Mouse (Mus musculus) bone marrow, adult 2 months (tissue): ENCODE results near the gene Tmem51. TPM values are rescaled to one million over a fixed set of nuclear protein-coding genes. Genes with fewer than 3 reads are reported as not detected.

Experiments used
- H3K27ac ChIP-seq: fragments of 200-500 bp; 2 replicates; pipeline ENCODE4 v1.5.1; 2012; ENCODE audit warnings: low read depth, mild to moderate bottlenecking, control low read depth, inconsistent platforms, low read length; ENCODE audit not compliant: control insufficient read depth, poor library complexity, insufficient read depth
- H3K4me1 ChIP-seq: fragments of 200-500 bp; 2 replicates; pipeline ENCODE4 v1.6.1; 2011; ENCODE audit warnings: low read length; ENCODE audit not compliant: control insufficient read depth, insufficient read depth
- H3K4me3 ChIP-seq: fragments of 200-500 bp; replicated peaks from 2 replicates; pipeline ENCODE3; 2011; ENCODE audit warnings: mild to moderate bottlenecking, low read depth, low read length, control low read depth; ENCODE audit not compliant: control insufficient read depth
- CTCF ChIP-seq: fragments of 200-500 bp; IDR thresholded peaks from 2 replicates; pipeline ENCODE4 v1.5.1; 2011; ENCODE audit warnings: low read length, control low read depth; ENCODE audit not compliant: control insufficient read depth, insufficient read depth
- POLR2A ChIP-seq: fragments of 200-500 bp; IDR thresholded peaks from 2 replicates; pipeline ENCODE4 v1.6.1; 2011; ENCODE audit warnings: low read depth, mild to moderate bottlenecking, control low read depth, low read length, borderline replicate concordance; ENCODE audit not compliant: control insufficient read depth
- whole genome bisulfite sequencing: fragments of 180-500 bp; shearing (Covaris S2); methylation state at CpG from one replicate; pipeline ENCODE4 v1.1.7; 2018; 5-methylcytosine and 5-hydroxymethylcytosine counted together
- polyA plus RNA-seq: library from polyadenylated mRNA; stranded (reverse); fragments of >200 nt; gene quantifications from 2 replicates; pipeline ENCODE4 v1.2.4, GENCODE M21; 2011; ENCODE audit warnings: low replicate concordance; ENCODE audit not compliant: missing spikeins, insufficient read depth, insufficient read length

Gene Tmem51
- polyA plus RNA-seq, 1 experiment = 5.9 TPM

- no peaks in the 10 kb centered on the region; the same call in 1 of the 2 replicates for H3K4me1 ChIP-seq
- H3K4me3 ChIP-seq = no peak overlapping the region
- 33% methylated on average over 20 of the region's 20 CpGs for WGBS
- TF ChIP-seq CTCF = no peak
- no peak for TF ChIP-seq POLR2A
- no peak overlapping the region for H3K27ac ChIP-seq
These were observed 946 bp upstream of the Tmem51 start for GRCm38 (mm10) chr4:142084936-142085563.

DNA sequence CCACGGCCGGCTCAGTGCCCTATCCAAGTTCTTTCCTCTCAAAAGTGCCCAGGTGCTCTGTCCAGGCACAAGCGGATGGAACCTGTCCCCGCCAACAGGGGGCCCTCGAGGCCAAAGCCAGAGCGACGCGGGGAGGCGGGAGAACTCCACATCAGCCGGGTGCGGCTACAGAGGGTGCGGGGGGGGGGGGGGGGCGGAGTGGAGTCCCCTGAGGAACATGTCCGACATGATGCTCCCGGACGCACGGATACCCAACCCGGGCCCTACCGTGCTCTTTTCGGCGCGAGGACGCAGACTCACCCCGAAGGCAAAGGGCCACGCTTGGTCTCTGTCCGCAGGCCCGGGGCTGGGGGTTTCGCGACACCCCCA lies 358 bp downstream of the Tmem51 start:
- 2% methylated on average over 28 of the region's 29 CpGs for WGBS
- H3K4me3 ChIP-seq = peak overlapping the region; percentile 31
- TF ChIP-seq POLR2A (no peak), CTCF (peak; percentile 34; the same call in 1 of the 2 replicates)
- H3K4me1 ChIP-seq = peaks cover 2% of the 10 kb centered on the region; the same call in 1 of the 2 replicates
- H3K27ac ChIP-seq = peak overlapping the region; percentile 61

- TF ChIP-seq POLR2A (no peak), CTCF (no peak)
- 48% methylated on average over 6 of the region's 6 CpGs for WGBS
- peak overlapping the region; percentile 3 for H3K4me3 ChIP-seq
- H3K27ac ChIP-seq = no peak overlapping the region
- peaks cover 2% of the 10 kb centered on the region; the same call in 1 of the 2 replicates for H3K4me1 ChIP-seq
These were observed 911 bp downstream of the Tmem51 start for GRCm38 (mm10) chr4:142083193-142083592.

DNA sequence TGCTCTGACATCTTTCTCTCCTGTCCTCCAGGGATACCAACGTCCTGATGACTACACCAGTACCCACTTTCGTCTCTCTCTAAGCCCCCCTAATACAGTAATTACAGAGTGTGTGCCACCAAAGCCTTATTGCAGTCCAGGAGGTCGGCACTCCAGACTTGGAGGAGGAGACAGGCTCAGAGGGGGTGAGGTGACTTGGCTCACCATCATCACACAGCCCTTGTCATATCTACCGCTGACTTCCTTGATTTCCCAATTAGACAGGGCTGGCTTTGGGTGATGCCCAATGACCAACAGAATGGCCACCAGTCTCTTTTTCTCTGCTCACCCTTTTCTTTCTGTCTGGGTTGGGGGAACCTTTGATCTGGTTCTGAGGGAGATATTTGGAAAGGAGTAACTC lies 1.4 kb downstream of the Tmem51 start:
- H3K27ac ChIP-seq = no peak overlapping the region
- no peak overlapping the region for H3K4me3 ChIP-seq
- H3K4me1 ChIP-seq = peaks cover 2% of the 10 kb centered on the region; the same call in 1 of the 2 replicates
- WGBS = 60% methylated on average over 4 of the region's 4 CpGs
- no peak for TF ChIP-seq POLR2A

- no peak for TF ChIP-seq POLR2A
- Histone ChIP-seq H3K4me1 (peaks cover 5% of the 10 kb centered on the region; the same call in 1 of the 2 replicates), H3K4me3 (no peak overlapping the region), H3K27ac (peak overlapping the region; percentile 39)
- WGBS = 28% methylated on average over 13 of the region's 13 CpGs
These were observed 2.3 kb downstream of the Tmem51 start for GRCm38 (mm10) chr4:142081631-142082283.

- Histone ChIP-seq H3K4me3 (no peak overlapping the region), H3K4me1 (peaks cover 5% of the 10 kb centered on the region; the same call in 1 of the 2 replicates), H3K27ac (peak overlapping the region; percentile 39)
- TF ChIP-seq CTCF (no peak), POLR2A (no peak)
- 73% methylated on average over 18 of the region's 18 CpGs for WGBS
These were observed 3.0 kb downstream of the Tmem51 start for GRCm38 (mm10) chr4:142080901-142081630.

DNA sequence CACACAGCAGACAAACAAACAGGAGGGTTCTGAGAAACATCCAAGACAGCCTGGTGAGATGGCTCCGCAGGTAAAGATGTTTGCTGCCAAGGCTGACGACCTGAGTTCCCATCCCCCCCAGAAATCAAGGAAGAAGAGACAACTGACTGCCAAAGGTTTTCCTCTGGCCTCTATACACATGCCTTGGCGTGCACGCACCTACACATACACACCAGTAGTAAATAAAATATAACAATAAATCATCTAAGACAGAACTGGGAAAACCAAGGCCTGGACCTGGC lies 3.7 kb downstream of the Tmem51 start:
- TF ChIP-seq CTCF (no peak), POLR2A (no peak)
- Histone ChIP-seq H3K4me3 (no peak overlapping the region), H3K27ac (no peak overlapping the region), H3K4me1 (peaks cover 5% of the 10 kb centered on the region; the same call in 1 of the 2 replicates)
- 78% methylated on average over 4 of the region's 4 CpGs for WGBS

DNA sequence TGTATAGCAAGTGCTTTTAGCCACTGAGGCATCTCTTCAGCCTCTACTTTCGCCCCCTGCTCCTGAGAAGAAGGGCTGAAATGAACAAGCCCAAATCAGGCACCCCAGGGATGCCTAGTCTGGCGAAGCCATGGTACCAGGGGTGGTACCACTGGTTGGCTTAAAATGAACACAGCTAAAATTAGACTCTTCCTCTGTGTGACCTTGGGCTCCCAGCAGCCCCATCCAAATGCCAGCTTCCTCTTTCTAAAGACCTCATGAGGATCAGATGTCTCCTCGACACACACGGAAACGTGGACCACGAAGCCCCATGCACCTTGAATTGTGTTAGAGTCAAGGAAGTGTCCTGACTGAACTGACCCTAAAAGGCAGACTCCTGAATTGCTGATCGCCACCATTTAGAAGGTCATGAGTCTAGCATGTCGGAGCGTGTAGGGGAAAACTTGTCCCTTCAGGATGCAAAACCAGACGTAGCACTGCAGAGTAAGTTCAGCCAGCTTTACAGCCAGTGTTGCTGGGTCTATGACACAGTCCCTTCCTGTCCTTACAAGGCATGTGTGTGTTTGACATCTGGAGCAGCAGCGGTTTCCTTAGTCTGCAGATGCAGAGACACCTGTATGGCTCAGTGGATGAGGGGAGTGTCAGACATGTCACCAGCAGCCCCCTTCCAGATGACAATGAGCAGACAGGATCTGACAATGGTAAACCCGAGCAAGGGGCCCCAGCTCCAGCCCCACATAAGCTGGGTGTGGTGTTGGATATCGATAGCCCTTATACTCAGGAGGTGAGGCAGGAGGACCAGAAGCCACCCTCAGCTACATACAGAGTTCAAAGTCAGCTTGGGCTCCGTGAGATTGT lies 4.2 kb downstream of the Tmem51 start:
- Histone ChIP-seq H3K4me1 (peaks cover 5% of the 10 kb centered on the region; the same call in 1 of the 2 replicates), H3K4me3 (no peak overlapping the region), H3K27ac (peak overlapping the region; percentile 16)
- 28% methylated on average over 14 of the region's 14 CpGs for WGBS
- TF ChIP-seq POLR2A = no peak
- TF ChIP-seq CTCF = no peak
